In genomic region chr5:73601361-73601763, GRCm38 (mm10) we compare ENCODE assay signal across 16 mouse cellular contexts. TPM values are rescaled to one million over a fixed set of nuclear protein-coding genes. Genes with fewer than 3 reads are reported as not detected.
DNase-seq lines count a peak whose midpoint lies in the region; ATAC-seq lines count a peak whose summit lies in the region.
"Had no signal": no experiment of that assay in that cellular context is flagged by ENCODE, and none has a peak within 500 bp of the region (broad histone marks: within the 10 kb centered on the region; RNA-seq: fewer than 3 reads in every experiment).

No protein-coding gene starts in this region.

- no peak overlapping the region for H3K4me2 ChIP-seq in neural tube, embryonic 13.5 days
- no peak overlapping the region for H3K4me2 ChIP-seq in neural tube, embryonic 15.5 days
- no peak overlapping the region for H3K4me2 ChIP-seq in forebrain, embryonic 15.5 days (replicated peaks)
- H3K4me2 ChIP-seq: limb, embryonic 12.5 days had no signal

- peak; percentile 13; the same call in 1 of the 2 replicates for ATAC-seq in neural tube, embryonic 13.5 days (ENCODE audit: low read depth)
- no peak for ATAC-seq in neural tube, embryonic 15.5 days (ENCODE audit: low FRiP score)
- ATAC-seq in forebrain, embryonic 15.5 days (replicated peaks), result peak; percentile 66
- ATAC-seq: CD4-positive, CD25-positive, alpha-beta regulatory T cell, adult 4 months had no signal

- no peak overlapping the region for H3K9ac ChIP-seq in neural tube, embryonic 13.5 days
- no peak overlapping the region for H3K9ac ChIP-seq in neural tube, embryonic 15.5 days (replicated peaks)
- no peak overlapping the region for H3K9ac ChIP-seq in forebrain, embryonic 15.5 days (replicated peaks)
- H3K9ac ChIP-seq: limb, embryonic 12.5 days had no signal

- H3K27ac ChIP-seq in neural tube, embryonic 13.5 days (replicated peaks), result no peak overlapping the region
- no peak overlapping the region for H3K27ac ChIP-seq in neural tube, embryonic 15.5 days (replicated peaks)
- peak overlapping the region; percentile 48 for H3K27ac ChIP-seq in forebrain, embryonic 15.5 days (replicated peaks)
- H3K27ac ChIP-seq: gastrocnemius, adult 2 months; limb, embryonic 12.5 days had no signal

- no peaks in the 10 kb centered on the region for H3K27me3 ChIP-seq in neural tube, embryonic 13.5 days
- no peaks in the 10 kb centered on the region for H3K27me3 ChIP-seq in neural tube, embryonic 15.5 days (replicated peaks)
- H3K27me3 ChIP-seq in forebrain, embryonic 15.5 days, result no peaks in the 10 kb centered on the region
- H3K27me3 ChIP-seq: limb, embryonic 12.5 days had no signal

- H3K4me1 ChIP-seq in neural tube, embryonic 13.5 days (replicated peaks), result peaks cover 28% of the 10 kb centered on the region
- peaks cover 10% of the 10 kb centered on the region for H3K4me1 ChIP-seq in neural tube, embryonic 15.5 days
- H3K4me1 ChIP-seq in forebrain, embryonic 15.5 days, result peaks cover 27% of the 10 kb centered on the region

- no peaks in the 10 kb centered on the region for H3K9me3 ChIP-seq in neural tube, embryonic 13.5 days
- H3K9me3 ChIP-seq in neural tube, embryonic 15.5 days (replicated peaks), result no peaks in the 10 kb centered on the region; the same call in 1 of the 2 replicates
- H3K9me3 ChIP-seq in forebrain, embryonic 15.5 days, result no peaks in the 10 kb centered on the region

- WGBS in neural tube, embryonic 13.5 days, result 42% methylated on average over 8 of the region's 8 CpGs
- WGBS in neural tube, embryonic 15.5 days, result 39% methylated on average over 8 of the region's 8 CpGs
- 11% methylated on average over 8 of the region's 8 CpGs for WGBS in forebrain, embryonic 15.5 days

- DNase-seq in heart, adult 11 months, result peak; percentile 75
- DNase-seq in heart, postnatal 4 days, result no peak
- peak; percentile 51 for DNase-seq in layer of hippocampus, adult 9-11 months
- no peak for DNase-seq in urinary bladder, adult 18-20 months (ENCODE audit: low spot score in 2 of 2)
- DNase-seq: embryo, embryonic 11 days; gastrocnemius, adult 2 months; kidney, adult 18-20 months; kidney, postnatal 36 days; lung, postnatal 4 days; thymus, postnatal 14 days had no signal

- H3K4me3 ChIP-seq in neural tube, embryonic 13.5 days, result no peak overlapping the region
- H3K4me3 ChIP-seq in neural tube, embryonic 15.5 days (replicated peaks), result no peak overlapping the region
- no peak overlapping the region for H3K4me3 ChIP-seq in forebrain, embryonic 15.5 days
- H3K4me3 ChIP-seq: gastrocnemius, adult 2 months; limb, embryonic 12.5 days had no signal

- H3K36me3 ChIP-seq in neural tube, embryonic 13.5 days, result no peaks in the 10 kb centered on the region
- no peaks in the 10 kb centered on the region for H3K36me3 ChIP-seq in neural tube, embryonic 15.5 days
- H3K36me3 ChIP-seq in forebrain, embryonic 15.5 days, result no peaks in the 10 kb centered on the region
- H3K36me3 ChIP-seq: limb, embryonic 12.5 days had no signal

RNA-seq across cellular contexts. Expression of gene Lrrc66, which starts 31.0 kb away (rescaled TPM):
- under 1 TPM in 1 of 2 experiments, not detected in 1; 0.32 TPM for total RNA-seq in heart, postnatal 4 days (2021)
- not detected in 2 replicates for polyA plus RNA-seq in neural tube, embryonic 13.5 days (2015; fragmentation: Nextera tagmentation; extraction: Ambion mirVana)
- 0.04 and 0.61 TPM in 2 replicates for polyA plus RNA-seq in neural tube, embryonic 15.5 days (2015; fragmentation: Nextera tagmentation; extraction: Ambion mirVana)
- not detected in 2 replicates for polyA plus RNA-seq in forebrain, embryonic 15.5 days (2015; fragmentation: Nextera tagmentation; extraction: Ambion mirVana)
- total RNA-seq: gastrocnemius, adult 2 months had no signal
- polyA plus RNA-seq: limb, embryonic 12.5 days had no signal

RNA-seq across cellular contexts. Expression of gene Sgcb, which starts 46.2 kb away (rescaled TPM):
- 10 to 100 TPM; 58.7 to 61.2 TPM for total RNA-seq in heart, postnatal 4 days (2021)
- 38.1 and 39.7 TPM in 2 replicates for polyA plus RNA-seq in neural tube, embryonic 13.5 days (2015; fragmentation: Nextera tagmentation; extraction: Ambion mirVana)
- polyA plus RNA-seq in neural tube, embryonic 15.5 days (2015; fragmentation: Nextera tagmentation; extraction: Ambion mirVana), result 51.5 and 55.5 TPM in 2 replicates
- 25.3 and 25.4 TPM in 2 replicates for polyA plus RNA-seq in forebrain, embryonic 15.5 days (2015; fragmentation: Nextera tagmentation; extraction: Ambion mirVana)

RNA-seq across cellular contexts. Expression of gene Spata18, which starts 49.8 kb away (rescaled TPM):
- total RNA-seq in heart, postnatal 4 days (2021), result 1 to 10 TPM; 2.0 to 2.7 TPM
- polyA plus RNA-seq in neural tube, embryonic 13.5 days (2015; fragmentation: Nextera tagmentation; extraction: Ambion mirVana), result 0.22 and 0.23 TPM in 2 replicates
- polyA plus RNA-seq in neural tube, embryonic 15.5 days (2015; fragmentation: Nextera tagmentation; extraction: Ambion mirVana), result 0.14 TPM in 2 replicates
- polyA plus RNA-seq in forebrain, embryonic 15.5 days (2015; fragmentation: Nextera tagmentation; extraction: Ambion mirVana), result 0.17 and 0.78 TPM in 2 replicates
- total RNA-seq: gastrocnemius, adult 2 months had no signal
- polyA plus RNA-seq: CD4-positive, CD25-positive, alpha-beta regulatory T cell, adult 4 months; liver, embryonic 16.5 days had no signal

Comparison
In these comparisons a context has a peak if more than half of its experiments do, and no peak if none do; other contexts are left out.
1. DNase-seq: peak in heart, adult 11 months (single experiment) and layer of hippocampus, adult 9-11 months (single experiment); none in heart, postnatal 4 days (single experiment) and urinary bladder, adult 18-20 months (0 of 2).